Mouse (Mus musculus): Measurements from ENCODE around the gene Tom1l2.

Tom1l2 gene

DNA sequence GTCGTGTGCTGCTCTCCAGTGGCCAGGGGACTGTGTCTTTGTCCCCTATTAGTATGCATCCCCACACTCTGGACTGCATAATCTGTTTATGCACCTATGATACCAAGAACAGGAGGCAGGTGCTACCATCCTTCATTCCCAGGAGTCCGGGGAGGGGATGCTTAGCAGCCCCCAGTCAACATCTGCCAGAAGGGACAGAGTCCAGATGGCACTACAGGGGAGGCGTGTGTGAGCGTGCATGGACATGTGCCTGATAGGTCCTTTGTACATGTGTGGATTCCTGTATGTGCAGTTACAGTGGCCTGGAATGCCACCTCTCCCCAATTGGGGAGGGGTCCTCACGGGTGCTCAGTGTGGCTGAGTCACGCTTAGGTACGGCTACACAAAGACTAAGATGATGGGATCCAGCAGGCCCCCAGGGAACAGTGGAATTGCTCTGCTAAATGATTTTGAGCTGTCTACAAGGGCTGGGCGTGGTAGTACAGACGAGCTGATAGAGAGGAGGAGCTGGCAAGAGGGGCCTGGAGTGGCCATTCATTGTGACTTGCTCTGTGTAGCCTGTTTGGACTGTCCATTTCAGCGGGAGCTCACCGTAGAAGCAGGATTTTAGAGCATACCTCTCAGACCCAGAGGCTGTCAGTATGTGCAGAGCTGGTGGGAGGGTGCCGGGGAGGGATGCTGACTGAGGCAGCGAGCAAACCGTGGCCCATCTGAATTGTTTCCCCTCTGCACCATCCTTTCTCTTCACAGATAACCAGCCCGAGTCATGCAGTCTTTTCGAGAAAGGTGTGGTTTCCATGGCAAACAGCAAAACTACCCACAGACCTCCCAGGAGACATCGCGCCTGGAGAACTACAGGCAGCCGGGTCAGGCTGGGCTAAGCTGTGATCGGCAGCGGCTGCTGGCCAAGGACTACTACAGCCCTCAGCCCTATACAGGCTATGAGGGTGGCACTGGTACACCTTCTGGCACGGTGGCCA, 168.1 kb downstream of the Tom1l2 start:
- DNase-seq (ENCODE audit: inconsistent age in 2 of 2, low spot score in 1 of 2) = no peak

DNA sequence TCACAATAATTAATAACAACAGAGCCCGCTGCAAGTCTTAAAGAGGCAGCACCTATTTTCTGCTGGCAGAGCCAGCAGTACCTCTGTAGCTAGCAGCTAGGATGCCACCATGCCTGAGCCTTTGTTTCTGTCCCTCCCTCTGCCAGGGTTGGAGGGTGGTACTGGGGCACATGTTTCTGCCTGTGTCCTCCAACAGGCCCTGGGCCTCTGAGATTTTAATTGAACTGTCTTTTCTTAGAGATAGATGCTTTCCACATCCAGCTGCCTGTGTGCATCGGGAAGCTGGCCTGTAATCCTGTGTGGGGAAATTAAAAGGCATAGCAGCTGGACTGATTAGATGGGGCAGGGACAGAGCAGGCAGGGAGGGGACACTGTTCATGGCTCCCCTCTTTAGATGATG, 170.0 kb downstream of the Tom1l2 start:
- DNase-seq (ENCODE audit: inconsistent age in 2 of 2, low spot score in 1 of 2) = peak in 1 of 2 experiments; percentile 54

DNA sequence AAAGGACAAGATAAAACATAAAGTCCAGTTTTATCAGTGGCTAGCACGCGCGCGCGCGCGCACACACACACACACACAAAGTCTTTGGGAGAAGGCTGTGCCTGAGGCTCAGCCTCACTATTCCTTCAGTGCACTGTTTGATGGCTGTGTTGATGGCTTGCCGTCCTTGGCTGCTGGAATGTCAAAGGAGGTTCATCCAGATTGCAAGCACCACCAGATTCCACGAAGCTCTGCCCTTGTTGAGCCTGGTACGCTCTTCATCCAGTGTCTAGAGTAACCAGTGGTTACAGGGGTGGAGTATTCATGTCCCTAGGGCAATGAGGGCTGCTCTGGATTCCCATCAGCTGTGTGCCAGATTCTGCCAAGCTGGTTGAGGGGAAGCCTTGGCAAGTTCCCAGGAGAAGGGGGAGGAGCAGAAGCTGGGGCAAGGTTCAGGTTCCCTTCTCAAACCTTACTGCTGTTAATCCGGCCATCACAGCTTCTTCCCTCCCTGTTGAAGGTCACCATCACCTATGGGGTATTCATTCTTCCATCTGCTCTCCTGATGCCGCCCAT, 170.5 kb downstream of the Tom1l2 start:
- DNase-seq (ENCODE audit: inconsistent age in 2 of 2, low spot score in 1 of 2) = peak in 1 of 2 experiments; percentile 80

DNA sequence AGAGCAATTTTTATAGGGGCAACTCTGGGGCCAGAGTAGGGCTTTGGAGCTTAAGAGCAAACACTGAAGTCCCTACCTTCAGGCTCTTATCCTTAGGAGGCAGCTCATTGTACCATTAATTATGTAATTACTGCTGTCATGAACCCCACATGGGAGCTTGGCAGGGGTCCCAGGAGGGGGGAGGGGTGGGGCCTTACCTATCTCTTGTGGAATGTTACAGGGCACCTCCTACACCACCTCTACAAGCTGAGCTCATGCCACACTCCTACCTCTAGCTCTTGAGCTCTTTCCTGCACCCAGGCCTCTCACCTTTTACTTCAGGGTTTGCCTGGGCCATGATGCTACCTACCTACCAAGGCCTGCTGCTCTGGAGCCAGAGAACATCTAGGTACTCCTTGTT, 174.2 kb downstream of the Tom1l2 start:
- DNase-seq (ENCODE audit: inconsistent age in 2 of 2, low spot score in 1 of 2) = peak; percentile 54 to 79

DNA sequence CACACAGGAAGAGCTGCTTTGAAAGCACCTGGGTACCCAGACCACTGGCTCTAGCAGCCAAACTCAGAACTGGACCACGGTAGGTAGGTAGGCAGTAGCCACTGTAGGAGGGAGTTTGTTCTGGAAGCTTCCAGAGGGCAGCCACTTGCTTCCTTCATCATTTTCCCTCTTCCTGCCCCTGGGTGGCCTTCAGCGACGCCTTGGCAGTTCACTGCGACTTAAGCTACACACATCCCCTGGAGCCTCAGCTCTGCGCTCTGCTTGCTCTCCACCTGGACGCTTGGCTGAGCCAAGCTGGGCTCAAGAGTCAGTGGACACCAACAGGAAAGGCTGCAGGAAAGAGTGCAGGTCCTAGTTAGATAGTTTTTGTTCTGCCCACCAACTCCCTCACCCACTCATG, 174.7 kb downstream of the Tom1l2 start:
- no peak for DNase-seq (ENCODE audit: inconsistent age in 2 of 2, low spot score in 1 of 2)

DNA sequence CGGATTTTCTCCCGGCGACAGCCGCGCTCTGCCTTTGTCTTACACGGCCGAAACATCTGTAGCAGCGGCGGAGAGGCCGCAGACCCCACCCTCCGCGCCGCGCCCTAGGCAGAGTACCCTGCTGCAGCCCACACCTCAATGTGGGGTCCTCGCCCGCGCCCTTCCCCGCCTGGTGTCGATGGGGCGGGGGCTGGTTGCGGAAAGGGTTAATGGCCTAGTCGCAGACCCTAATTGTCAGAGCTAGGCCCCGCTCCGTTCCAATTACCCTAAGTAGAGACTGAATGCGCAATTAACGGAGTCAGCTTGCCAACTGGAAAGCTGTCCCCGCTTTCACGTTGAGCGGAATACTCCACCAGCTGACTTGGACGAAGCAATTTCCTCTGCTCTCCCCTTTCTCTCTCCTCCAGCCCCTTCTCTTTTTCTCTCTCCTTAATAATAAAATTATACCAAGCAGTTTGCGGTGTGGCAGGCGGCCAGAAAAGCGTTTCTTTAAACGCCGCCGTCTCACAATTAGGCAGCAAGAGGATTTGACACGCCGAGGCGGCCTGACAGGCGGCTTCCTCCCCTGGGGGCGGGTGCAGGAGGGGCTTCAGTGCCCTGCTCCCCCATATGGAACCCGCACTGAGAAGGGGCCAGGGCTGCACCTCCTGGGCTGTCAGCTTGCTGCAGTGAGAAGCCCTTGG, 175.6 kb downstream of the Tom1l2 start:
- peak; percentile 38 to 71 for DNase-seq (ENCODE audit: inconsistent age in 2 of 2, low spot score in 1 of 2)
